Mouse (Mus musculus) cortical plate, adult 2 months (tissue): ENCODE results near the gene Bex6. TPM values are rescaled to one million over a fixed set of nuclear protein-coding genes. Genes with fewer than 3 reads are reported as not detected.
A peak's percentile ranks its signal among the peaks of the same experiment; 100 is the strongest.

Experiments
- H3K27ac ChIP-seq: fragments of 200-500 bp; 2 replicates; pipeline ENCODE4 v1.5.1; 2012; ENCODE audit warnings: low read length, control low read depth, inconsistent platforms; ENCODE audit not compliant: insufficient read depth
- H3K4me1 ChIP-seq: fragments of 200-500 bp; 2 replicates; pipeline ENCODE4 v1.6.1; 2011; ENCODE audit warnings: low read length; ENCODE audit not compliant: control insufficient read depth, insufficient read depth
- H3K4me3 ChIP-seq: fragments of 200-500 bp; 2 replicates; pipeline ENCODE4 v1.5.1; 2011; ENCODE audit warnings: mild to moderate bottlenecking, low read length, control low read depth; ENCODE audit not compliant: insufficient read depth
- CTCF ChIP-seq: fragments of 200-500 bp; IDR thresholded peaks from 2 replicates; pipeline ENCODE4 v1.5.1; 2011; ENCODE audit warnings: mild to moderate bottlenecking, control low read depth, low read length; ENCODE audit not compliant: insufficient read depth; ENCODE audit errors: extremely low read depth
- POLR2A ChIP-seq: fragments of 200-500 bp; IDR thresholded peaks from 2 replicates; pipeline ENCODE4 v1.6.1; 2011; ENCODE audit warnings: mild to moderate bottlenecking, low read length, control low read depth; ENCODE audit not compliant: insufficient read depth; ENCODE audit errors: extremely low read depth
- polyA plus RNA-seq: library from polyadenylated mRNA; depleted of rRNA; stranded (reverse); fragments of >200 nt; gene quantifications from 2 replicates; pipeline ENCODE4 v1.2.3, GENCODE M21; 2012

Bex6 gene
- polyA plus RNA-seq, 1 experiment, result not detected

GRCm38 (mm10) chr16:32156719-32157118, 22.9 kb upstream of the Bex6 start:
- Histone ChIP-seq H3K4me1 (peaks cover 5% of the 10 kb centered on the region; the same call in 1 of the 2 replicates), H3K27ac (no peak overlapping the region), H3K4me3 (no peak overlapping the region)
- TF ChIP-seq CTCF (no peak), POLR2A (no peak)

DNA sequence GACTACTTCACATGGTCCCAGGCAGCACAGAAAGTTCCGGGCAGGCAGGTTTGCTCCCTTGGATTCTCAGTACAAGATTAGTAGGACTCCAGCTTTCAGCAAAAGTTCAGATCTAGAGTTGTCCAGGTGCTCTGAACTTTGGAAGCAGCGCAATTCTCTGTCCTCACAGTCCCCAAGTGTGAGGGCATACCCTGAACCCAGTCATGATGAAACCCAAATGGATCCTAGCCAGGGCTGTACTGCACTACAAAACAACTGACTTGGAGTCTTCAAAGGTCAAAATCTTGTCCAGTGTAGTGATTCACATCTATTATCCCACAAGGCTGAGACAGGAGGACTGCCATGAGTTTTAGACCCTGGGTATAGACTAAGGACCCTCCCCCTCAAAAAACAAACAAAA, 22.3 kb upstream of the Bex6 start:
- H3K4me1 ChIP-seq, result peaks cover 5% of the 10 kb centered on the region; the same call in 1 of the 2 replicates
- no peak overlapping the region for H3K27ac ChIP-seq
- H3K4me3 ChIP-seq, result no peak overlapping the region
- TF ChIP-seq POLR2A (no peak), CTCF (no peak)

DNA sequence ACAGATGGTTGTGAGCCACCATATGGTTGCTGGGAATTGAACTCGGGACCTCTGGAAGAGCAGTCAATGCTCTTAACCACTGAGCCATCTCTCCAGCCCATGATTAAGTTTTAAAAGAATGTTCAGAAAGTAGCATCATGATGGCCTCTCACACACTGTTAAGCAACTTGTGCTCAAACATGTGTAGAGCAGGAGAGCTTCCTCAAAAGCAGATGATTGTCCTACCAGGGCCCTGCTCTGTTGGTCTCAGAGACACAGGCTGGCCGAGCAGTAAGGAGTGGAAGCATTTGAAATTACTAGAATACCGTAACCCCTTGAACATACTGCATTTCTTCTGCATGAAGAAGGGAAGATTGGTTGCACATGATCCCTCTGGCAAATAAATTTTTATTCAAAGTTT, 20.7 kb upstream of the Bex6 start:
- Histone ChIP-seq H3K4me1 (peaks cover 5% of the 10 kb centered on the region; the same call in 1 of the 2 replicates), H3K4me3 (no peak overlapping the region), H3K27ac (no peak overlapping the region)
- TF ChIP-seq POLR2A, result no peak

GRCm38 (mm10) chr16:32160742-32161323, 18.8 kb upstream of the Bex6 start:
- Histone ChIP-seq H3K4me1 (peaks cover under 1% of the 10 kb centered on the region; the same call in 1 of the 2 replicates), H3K4me3 (no peak overlapping the region), H3K27ac (no peak overlapping the region)
- TF ChIP-seq CTCF (no peak), POLR2A (no peak)

GRCm38 (mm10) chr16:32163392-32163791, 16.2 kb upstream of the Bex6 start:
- no peak for TF ChIP-seq POLR2A
- TF ChIP-seq CTCF, result no peak
- Histone ChIP-seq H3K4me3 (no peak overlapping the region), H3K4me1 (no peaks in the 10 kb centered on the region), H3K27ac (no peak overlapping the region)

DNA sequence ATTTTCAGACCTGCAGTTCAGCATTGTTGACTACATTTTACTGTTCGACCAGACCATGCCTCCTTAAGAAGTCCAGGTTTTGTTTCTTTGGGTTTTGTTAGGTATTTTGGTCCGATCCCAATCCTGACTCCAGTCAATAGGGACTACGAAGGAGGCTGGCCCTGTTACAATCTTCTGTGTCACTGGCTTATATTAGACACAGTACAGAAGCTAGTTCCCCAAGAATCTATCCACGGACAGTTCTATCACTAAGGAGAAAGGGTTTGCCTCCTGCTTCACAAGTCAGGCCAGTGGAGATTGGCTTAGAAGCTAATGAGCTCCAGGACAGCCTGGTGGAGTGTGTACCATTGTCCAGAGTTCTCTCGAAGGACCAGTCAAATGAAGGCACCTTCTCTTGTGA, 15.7 kb upstream of the Bex6 start:
- H3K27ac ChIP-seq, result no peak overlapping the region
- H3K4me1 ChIP-seq, result no peaks in the 10 kb centered on the region
- TF ChIP-seq POLR2A, result no peak
- TF ChIP-seq CTCF, result no peak
- no peak overlapping the region for H3K4me3 ChIP-seq

DNA sequence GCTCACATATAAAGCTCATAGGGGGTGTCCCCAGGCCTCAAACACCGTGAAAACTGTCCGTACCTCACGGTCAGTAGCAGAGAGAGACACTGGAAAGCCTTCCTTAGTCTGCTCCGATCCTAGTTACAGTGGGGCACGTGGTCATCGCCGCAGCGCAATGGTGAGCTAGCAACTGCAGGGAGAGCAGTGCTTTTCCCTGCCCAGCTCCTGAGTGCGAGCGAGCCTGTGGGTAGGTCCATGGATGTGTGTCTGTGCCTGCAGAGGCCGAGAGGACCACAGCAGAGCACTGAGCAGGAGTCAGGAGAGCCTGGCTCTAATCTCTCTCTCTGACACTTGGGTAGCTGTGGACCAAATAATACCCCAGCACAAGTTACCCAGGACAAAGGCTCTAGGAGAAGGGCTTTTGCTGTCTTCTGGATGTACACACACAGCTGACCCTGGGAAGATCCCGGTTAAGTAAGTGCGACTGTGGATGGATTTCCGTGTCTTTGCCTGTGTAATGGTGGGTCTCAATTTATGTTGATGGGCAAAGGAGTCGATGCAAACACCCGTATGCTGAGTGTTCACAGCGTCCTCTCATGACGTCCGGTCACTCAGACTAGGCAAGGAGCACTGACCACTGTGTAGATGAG, 15.1 kb upstream of the Bex6 start:
- H3K27ac ChIP-seq, result no peak overlapping the region
- no peak for TF ChIP-seq POLR2A
- TF ChIP-seq CTCF, result no peak
- peak overlapping the region; percentile 45 for H3K4me3 ChIP-seq
- H3K4me1 ChIP-seq, result no peaks in the 10 kb centered on the region

- 0 out of 2 replicates have a peak within 1 kb of the TSS, but pooled peaks have one; percentile 20 for H3K27ac ChIP-seq
- TF ChIP-seq POLR2A, result peak; percentile 56; the same call in 1 of the 2 replicates
- TF ChIP-seq CTCF, result no peak
- no peaks in the 10 kb centered on the region for H3K4me1 ChIP-seq
- peak within 1 kb of the TSS; percentile 45 for H3K4me3 ChIP-seq
These were observed 14.3 kb upstream of the Bex6 start, which contains the start of gene Nrros for GRCm38 (mm10) chr16:32165281-32165821. TSS of gene Nrros (minus strand) at chr16:32165594.

GRCm38 (mm10) chr16:32167819-32168545, 11.6 kb upstream of the Bex6 start:
- H3K27ac ChIP-seq, result peak overlapping the region; percentile 64; the same call in 1 of the 2 replicates
- no peak overlapping the region for H3K4me3 ChIP-seq
- no peak for TF ChIP-seq POLR2A
- no peak for TF ChIP-seq CTCF
- H3K4me1 ChIP-seq, result no peaks in the 10 kb centered on the region
